Mouse (Mus musculus) forebrain, embryonic 15.5 days (tissue): ENCODE data around the gene Pdrg1. TPM values are rescaled to one million over a fixed set of nuclear protein-coding genes. Genes with fewer than 3 reads are reported as not detected.

Experiments
- ATAC-seq: fragments of 200-750 bp; cut with Nextera tagmentation; replicated peaks from 2 replicates; pipeline ENCODE4 v1.8.0; 2017; ENCODE audit warnings: mild to moderate bottlenecking, moderate TSS enrichment, moderate library complexity
- H3K27ac ChIP-seq: fragments of 300-500 bp; sonication (generic); replicated peaks from 2 replicates; pipeline ENCODE4 v1.5.1; 2015; ENCODE audit warnings: mild to moderate bottlenecking, inconsistent platforms
- H3K27me3 ChIP-seq: fragments of 300-500 bp; sonication (generic); 2 replicates; pipeline ENCODE4 v1.6.1; 2015; ENCODE audit warnings: inconsistent platforms
- H3K36me3 ChIP-seq: fragments of 300-500 bp; sonication (generic); 2 replicates; pipeline ENCODE4 v1.6.1; 2015; ENCODE audit warnings: mild to moderate bottlenecking, inconsistent platforms
- H3K4me1 ChIP-seq: fragments of 300-500 bp; sonication (generic); 2 replicates; pipeline ENCODE4 v1.6.1; 2015; ENCODE audit warnings: inconsistent platforms
- H3K4me2 ChIP-seq: fragments of 300-500 bp; sonication (generic); replicated peaks from 2 replicates; pipeline ENCODE4 v1.6.1; 2015; ENCODE audit warnings: mild to moderate bottlenecking, inconsistent platforms
- H3K4me3 ChIP-seq: fragments of 300-500 bp; sonication (generic); 2 replicates; pipeline ENCODE4 v1.5.1; 2015; ENCODE audit warnings: mild to moderate bottlenecking, inconsistent platforms
- H3K9ac ChIP-seq: fragments of 300-500 bp; sonication (generic); replicated peaks from 2 replicates; pipeline ENCODE4 v1.6.1; 2015; ENCODE audit warnings: mild to moderate bottlenecking, inconsistent platforms
- H3K9me3 ChIP-seq: fragments of 300-500 bp; sonication (generic); 2 replicates; pipeline ENCODE4 v1.6.1; 2016; ENCODE audit warnings: inconsistent platforms
- WGBS: fragments of 180-500 bp; shearing (Covaris S2); methylation state at CpG from one replicate; pipeline ENCODE4 v1.1.7; 2015; ENCODE audit warnings: mixed read lengths; 5-methylcytosine and 5-hydroxymethylcytosine counted together
- polyA plus RNA-seq: library from polyadenylated mRNA; unstranded; fragments of >200 nt; fragmentation: Nextera tagmentation; extraction: Ambion mirVana; gene quantifications from 2 replicates; pipeline ENCODE4 v1.2.1, GENCODE M21; 2015

Gene Pdrg1
- polyA plus RNA-seq, result 188 and 189 TPM in 2 replicates

DNA sequence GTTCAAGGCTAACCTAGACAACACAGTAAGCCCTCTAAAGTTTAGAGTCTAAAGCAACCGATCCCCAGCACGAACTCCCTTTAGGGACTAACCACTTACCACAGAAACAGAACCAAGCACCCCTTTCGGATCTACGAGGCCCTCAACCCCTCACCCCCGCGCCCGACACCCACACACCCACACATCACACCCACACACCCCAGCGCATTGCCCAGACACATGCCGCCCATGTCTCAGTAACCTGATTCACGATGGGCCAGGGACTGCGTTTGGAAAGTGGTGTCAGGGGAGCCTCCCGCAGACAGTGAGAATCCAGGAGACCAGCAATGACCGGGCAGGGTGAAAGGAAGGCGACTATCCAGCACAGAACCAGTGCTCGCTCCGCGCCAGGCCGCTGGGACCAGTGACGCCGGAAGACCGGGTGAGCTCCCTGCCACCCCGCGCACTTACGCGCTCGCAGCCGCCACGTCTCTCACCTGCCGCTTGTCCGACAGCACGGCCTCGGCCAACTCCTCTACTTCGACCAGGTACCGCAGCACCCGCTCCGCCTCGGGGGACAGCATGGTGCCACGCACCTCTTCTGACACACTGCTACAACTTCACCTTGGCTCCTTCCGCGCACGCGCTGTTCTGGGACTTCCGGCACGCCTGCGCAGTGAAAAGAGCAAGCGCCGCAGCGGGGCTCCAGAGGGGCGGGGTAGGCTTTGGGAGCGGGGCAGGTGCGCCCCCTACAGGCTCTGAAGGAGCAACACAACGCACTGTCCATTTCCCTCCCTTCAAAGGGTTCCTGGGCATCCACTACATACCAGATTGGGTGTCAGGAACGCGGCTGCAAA lies at the start of gene Pdrg1:
Pdrg1 (minus strand) TSS at position 670 of the 836 bp plus-strand sequence.
- H3K36me3 ChIP-seq, result peaks cover 18% of the 10 kb centered on the region
- peak within 1 kb of the TSS; percentile 64 for H3K9ac ChIP-seq
- H3K4me3 ChIP-seq, result peak within 1 kb of the TSS; percentile 64
- ATAC-seq, result peak; percentile 96
- no peaks in the 10 kb centered on the region for H3K27me3 ChIP-seq
- no peaks in the 10 kb centered on the region for H3K9me3 ChIP-seq
- peak within 1 kb of the TSS; percentile 71 for H3K27ac ChIP-seq
- 1% methylated on average over 54 of the region's 54 CpGs for WGBS
- peak within 1 kb of the TSS; percentile 69 for H3K4me2 ChIP-seq
- H3K4me1 ChIP-seq, result peaks cover 31% of the 10 kb centered on the region

DNA sequence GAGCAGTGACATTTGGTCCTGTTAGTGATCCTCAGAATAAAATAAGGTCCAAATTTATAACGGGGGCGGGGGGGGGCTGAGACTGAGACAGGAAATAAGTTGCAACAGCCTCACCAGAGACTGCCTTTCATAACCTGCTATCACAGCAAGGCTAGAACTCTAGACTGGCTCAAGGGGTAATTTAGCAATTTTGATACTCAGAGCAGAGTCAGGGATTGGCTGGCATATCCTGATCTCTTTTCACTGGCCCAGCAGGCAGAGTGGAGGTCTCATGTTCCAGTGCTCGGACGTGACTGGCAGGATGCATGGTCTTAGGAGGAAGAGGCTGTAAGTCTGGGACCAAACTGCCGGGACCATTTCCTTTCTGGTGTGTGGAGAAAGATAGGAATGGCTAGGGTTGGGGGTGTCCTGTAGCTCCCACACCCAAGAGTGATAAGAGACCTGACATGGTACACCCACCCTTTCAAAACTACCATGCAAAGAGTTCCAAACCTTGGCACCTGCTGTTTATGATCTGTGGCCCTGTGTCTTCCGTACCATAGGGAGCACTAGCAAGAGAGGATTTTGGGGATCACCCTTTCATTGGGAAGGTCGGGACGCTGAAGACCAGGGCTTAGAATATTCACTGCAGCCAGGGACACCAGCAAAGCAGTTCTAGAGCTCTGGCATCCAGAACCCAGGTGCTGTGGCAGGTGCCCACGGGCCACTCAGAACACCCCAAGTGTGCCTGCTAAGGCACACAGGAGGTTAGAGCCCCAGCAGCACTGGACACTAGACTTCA lies 49.2 kb upstream of the Pdrg1 start:
- 77% methylated on average over 9 of the region's 9 CpGs for WGBS
- Histone ChIP-seq H3K27me3 (peaks cover 12% of the 10 kb centered on the region), H3K9ac (no peak overlapping the region), H3K4me3 (no peak overlapping the region), H3K9me3 (no peaks in the 10 kb centered on the region), H3K4me1 (peaks cover 22% of the 10 kb centered on the region), H3K4me2 (no peak overlapping the region), H3K27ac (0 out of 2 replicates have a peak overlapping the region, but pooled peaks have one; percentile 57), H3K36me3 (no peaks in the 10 kb centered on the region; the same call in 1 of the 2 replicates)
- ATAC-seq, result no peak

DNA sequence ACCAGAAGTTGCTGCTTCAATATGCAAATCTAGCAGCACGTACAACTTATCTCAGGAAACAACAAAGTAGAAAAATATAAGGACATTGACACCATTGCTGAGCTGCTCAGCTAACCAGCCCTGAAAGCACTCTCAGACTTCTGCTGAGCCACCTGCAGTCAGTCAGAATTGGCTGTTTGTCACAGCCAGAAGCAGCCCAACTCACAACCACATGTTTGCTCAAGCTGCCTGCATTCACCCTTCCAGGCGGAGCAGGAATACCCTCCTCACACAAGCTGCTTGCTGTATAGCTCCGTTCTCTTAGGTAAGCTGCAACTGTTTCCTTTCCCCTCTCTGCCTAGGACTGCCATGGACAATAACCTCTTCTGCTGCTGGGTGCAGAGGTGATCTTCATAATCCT lies 48.2 kb upstream of the Pdrg1 start:
- no peak overlapping the region for H3K9ac ChIP-seq
- no peak overlapping the region for H3K4me3 ChIP-seq
- H3K36me3 ChIP-seq, result no peaks in the 10 kb centered on the region; the same call in 1 of the 2 replicates

DNA sequence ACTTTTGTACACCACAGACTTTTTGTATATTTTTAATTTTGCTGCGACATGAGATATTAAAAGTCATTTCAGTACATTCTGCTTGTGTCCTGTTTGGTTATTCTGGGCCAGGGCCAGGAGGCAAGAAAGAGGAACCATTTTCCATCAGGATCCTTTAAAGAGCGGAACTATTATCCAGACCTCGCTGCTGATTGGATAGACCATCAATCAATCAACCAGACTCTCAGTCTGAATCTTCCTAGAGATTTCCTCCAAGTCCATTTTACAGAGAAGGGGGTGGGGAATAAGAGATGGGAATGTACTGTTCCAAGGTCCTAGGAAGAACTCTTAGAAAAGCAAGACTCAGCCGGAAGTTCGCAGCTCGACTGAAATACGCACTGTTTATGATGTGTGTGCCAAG lies 45.0 kb upstream of the Pdrg1 start:
- Histone ChIP-seq H3K27me3 (no peaks in the 10 kb centered on the region), H3K27ac (no peak overlapping the region), H3K36me3 (no peaks in the 10 kb centered on the region; the same call in 1 of the 2 replicates), H3K4me3 (no peak overlapping the region), H3K4me1 (peaks cover 9% of the 10 kb centered on the region), H3K4me2 (no peak overlapping the region), H3K9ac (no peak overlapping the region), H3K9me3 (no peaks in the 10 kb centered on the region)
- WGBS, result 88% methylated on average over 7 of the region's 7 CpGs
- ATAC-seq, result no peak

More for the DNA sequence above, 48.2 kb upstream of the Pdrg1 start:
- H3K4me1 ChIP-seq, result peaks cover 17% of the 10 kb centered on the region
- WGBS, result 43% methylated on average over 3 of the region's 3 CpGs
- H3K9me3 ChIP-seq, result no peaks in the 10 kb centered on the region
- H3K27ac ChIP-seq, result peak overlapping the region; percentile 57
- H3K27me3 ChIP-seq, result peaks cover 9% of the 10 kb centered on the region
- 0 out of 2 replicates have a peak, but pooled peaks have one; percentile 29 for ATAC-seq
- no peak overlapping the region for H3K4me2 ChIP-seq

DNA sequence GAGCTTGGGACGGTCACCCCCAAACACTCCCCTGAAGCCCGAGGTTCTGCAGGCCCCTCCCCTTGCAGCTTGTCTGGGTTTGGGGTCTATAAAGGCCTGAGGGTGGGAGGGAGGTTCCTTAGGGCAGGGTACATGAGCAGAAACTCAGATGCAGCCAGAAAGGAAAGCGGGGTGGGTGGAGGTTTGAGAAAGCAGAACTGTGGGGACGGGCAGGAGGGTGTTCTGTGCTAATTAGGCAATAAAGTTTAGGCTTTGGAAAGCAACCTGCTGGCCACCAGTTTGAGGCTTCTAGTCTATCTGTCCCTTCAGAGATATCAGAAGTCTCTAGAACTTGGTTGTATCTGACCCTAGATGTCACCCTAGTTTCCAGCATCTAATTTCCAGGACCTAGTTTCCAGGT lies 43.1 kb upstream of the Pdrg1 start:
- Histone ChIP-seq H3K4me1 (no peaks in the 10 kb centered on the region; the same call in 1 of the 2 replicates), H3K9me3 (no peaks in the 10 kb centered on the region), H3K27ac (no peak overlapping the region), H3K9ac (no peak overlapping the region), H3K27me3 (0 out of 2 replicates have a peak, but pooled peaks cover under 1% of the 10 kb centered on the region), H3K4me3 (no peak overlapping the region), H3K4me2 (no peak overlapping the region), H3K36me3 (peaks cover 6% of the 10 kb centered on the region; the same call in 1 of the 2 replicates)
- WGBS, result 72% methylated on average over 4 of the region's 4 CpGs
- no peak for ATAC-seq

DNA sequence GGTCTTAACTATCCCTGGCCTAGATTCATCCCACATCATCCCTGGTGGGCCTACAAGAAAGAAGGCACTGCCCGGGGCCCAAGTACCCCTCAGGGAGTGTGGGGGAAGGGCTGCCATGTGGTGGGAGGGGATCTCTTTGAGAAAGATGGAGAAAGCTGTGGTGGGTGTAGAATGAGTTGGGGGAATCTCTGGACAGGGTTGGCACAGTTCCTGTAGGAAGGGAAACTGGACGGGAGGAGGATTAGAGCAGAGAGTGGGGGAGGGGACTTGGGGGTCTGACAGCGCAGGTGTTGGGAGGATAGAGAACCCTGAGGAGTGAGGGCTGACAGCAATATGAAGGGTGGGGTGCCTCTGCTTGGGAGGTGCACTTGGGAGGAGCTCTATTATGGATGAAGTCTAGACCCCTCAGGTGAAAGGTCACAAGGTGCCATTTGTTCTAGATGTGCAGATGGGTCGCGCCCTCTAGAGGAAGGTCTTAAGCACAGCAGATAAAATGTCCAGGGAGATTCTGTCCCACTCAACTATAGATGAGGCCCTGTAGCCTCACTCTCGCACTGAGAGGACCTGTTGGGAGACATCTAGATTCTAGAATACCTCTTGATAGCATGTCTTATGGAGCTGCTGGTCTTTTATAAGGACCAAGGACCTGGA lies 40.2 kb upstream of the Pdrg1 start:
- ATAC-seq, result no peak
- no peak overlapping the region for H3K9ac ChIP-seq
- no peaks in the 10 kb centered on the region for H3K9me3 ChIP-seq
- 60% methylated on average over 6 of the region's 6 CpGs for WGBS
- H3K4me2 ChIP-seq, result no peak overlapping the region
- no peak overlapping the region for H3K27ac ChIP-seq
- peaks cover 6% of the 10 kb centered on the region; the same call in 1 of the 2 replicates for H3K36me3 ChIP-seq
- H3K4me3 ChIP-seq, result no peak overlapping the region
- H3K4me1 ChIP-seq, result peaks cover 4% of the 10 kb centered on the region; the same call in 1 of the 2 replicates
- H3K27me3 ChIP-seq, result peaks cover 15% of the 10 kb centered on the region; the same call in 1 of the 2 replicates

DNA sequence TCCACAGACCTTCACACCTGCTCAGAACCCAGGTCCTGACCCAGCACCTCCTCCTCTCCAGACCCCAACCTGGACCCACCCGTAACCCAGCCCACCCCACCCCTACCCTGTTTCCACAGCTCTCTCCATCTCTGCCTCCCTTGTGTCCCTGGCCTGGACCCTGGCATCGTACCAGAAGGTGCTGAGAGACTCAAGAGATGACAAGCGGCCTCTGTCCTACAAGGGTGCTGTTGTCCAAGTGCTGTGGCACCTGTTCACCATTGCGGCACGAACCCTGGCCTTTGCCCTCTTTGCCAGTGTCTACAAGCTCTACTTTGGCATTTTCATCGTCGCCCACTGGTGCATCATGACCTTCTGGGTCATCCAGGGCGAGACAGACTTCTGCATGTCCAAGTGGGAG lies 38.7 kb upstream of the Pdrg1 start:
- Histone ChIP-seq H3K36me3 (peaks cover 6% of the 10 kb centered on the region; the same call in 1 of the 2 replicates), H3K4me2 (no peak overlapping the region), H3K9me3 (no peaks in the 10 kb centered on the region), H3K9ac (no peak overlapping the region), H3K27me3 (peaks cover 15% of the 10 kb centered on the region; the same call in 1 of the 2 replicates), H3K4me1 (peaks cover 19% of the 10 kb centered on the region), H3K27ac (no peak overlapping the region), H3K4me3 (no peak overlapping the region)
- ATAC-seq, result no peak
- 91% methylated on average over 8 of the region's 8 CpGs for WGBS

DNA sequence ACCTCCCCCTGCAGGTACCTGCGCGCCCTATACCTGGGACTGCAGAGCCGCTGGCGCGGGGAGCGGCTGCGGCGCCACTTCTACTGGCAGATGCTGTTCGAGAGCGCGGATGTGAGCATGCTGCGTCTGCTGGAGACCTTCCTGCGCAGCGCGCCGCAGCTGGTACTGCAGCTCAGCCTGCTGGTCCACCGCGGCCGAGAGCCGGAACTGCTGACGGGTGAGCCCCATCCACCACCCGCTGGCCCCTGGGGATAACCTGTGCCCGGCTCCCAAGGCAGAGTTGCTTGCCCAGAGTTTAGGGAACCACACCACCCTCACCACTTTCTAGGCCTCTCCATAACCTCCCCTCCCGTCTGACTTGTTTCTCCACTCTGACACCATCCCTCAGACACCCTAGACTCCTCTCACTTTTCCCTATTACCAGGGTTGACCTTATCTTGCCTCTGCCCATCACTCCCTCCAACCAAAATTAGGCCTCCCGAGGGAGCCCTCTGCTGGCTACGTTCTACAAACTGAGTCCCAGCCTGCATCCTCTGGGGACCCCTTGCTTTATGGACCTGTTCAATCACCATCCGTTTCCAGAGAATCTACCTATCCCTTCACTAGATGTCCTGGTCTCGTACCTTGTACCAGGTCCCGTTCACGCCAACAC lies 37.6 kb upstream of the Pdrg1 start:
- H3K27ac ChIP-seq, result no peak overlapping the region
- no peaks in the 10 kb centered on the region for H3K9me3 ChIP-seq
- no peak overlapping the region for H3K4me3 ChIP-seq
- H3K27me3 ChIP-seq, result peaks cover 15% of the 10 kb centered on the region; the same call in 1 of the 2 replicates
- no peak overlapping the region for H3K9ac ChIP-seq
- H3K36me3 ChIP-seq, result peaks cover 6% of the 10 kb centered on the region; the same call in 1 of the 2 replicates
- no peak overlapping the region for H3K4me2 ChIP-seq
- WGBS, result 9% methylated on average over 30 of the region's 30 CpGs
- ATAC-seq, result no peak
- H3K4me1 ChIP-seq, result peaks cover 29% of the 10 kb centered on the region

DNA sequence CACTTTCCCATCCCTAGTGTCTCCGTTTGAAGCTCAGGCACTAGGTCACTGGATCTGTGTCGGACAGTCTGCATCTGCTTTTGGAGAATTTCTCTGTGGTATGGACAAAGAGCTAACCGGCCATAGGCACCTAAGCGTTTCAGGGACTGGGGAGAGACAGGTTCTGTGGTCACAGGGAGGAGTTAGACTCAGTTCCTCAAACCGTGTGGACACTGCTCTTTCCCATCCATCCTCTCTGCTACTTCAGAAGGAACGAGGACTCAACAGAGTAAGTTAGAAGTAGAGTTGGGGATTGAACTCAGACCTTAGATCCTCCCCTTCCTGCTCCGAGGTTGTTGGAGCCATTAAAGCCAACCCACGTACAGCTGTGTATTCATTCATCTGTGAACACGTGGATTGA lies 36.3 kb upstream of the Pdrg1 start:
- no peak overlapping the region for H3K27ac ChIP-seq
- no peak overlapping the region for H3K4me3 ChIP-seq
- peaks cover 35% of the 10 kb centered on the region for H3K4me1 ChIP-seq
- H3K36me3 ChIP-seq, result peaks cover 6% of the 10 kb centered on the region; the same call in 1 of the 2 replicates
- H3K9me3 ChIP-seq, result no peaks in the 10 kb centered on the region
- H3K9ac ChIP-seq, result no peak overlapping the region
- no peak for ATAC-seq
- WGBS, result 80% methylated on average over 9 of the region's 9 CpGs
- H3K4me2 ChIP-seq, result no peak overlapping the region
- peaks cover 15% of the 10 kb centered on the region; the same call in 1 of the 2 replicates for H3K27me3 ChIP-seq

DNA sequence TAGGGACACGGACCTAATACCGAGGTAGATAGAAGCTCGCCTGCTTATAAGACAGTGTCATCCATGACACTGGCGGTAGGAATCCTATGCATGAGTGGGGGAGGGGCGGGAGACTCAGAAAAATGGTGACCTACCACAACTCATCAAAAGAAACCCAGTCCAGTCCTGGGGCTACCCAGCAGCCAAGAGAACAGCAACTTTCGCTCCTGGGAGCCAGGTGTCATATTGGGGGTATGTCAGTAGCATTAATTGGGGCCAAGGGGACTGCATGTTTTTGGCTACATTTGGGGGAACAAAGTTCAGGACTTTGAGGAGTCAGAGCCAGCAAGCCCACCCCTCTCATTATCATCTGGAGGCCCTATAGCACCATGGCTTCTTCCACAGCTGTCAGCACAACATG lies 35.9 kb upstream of the Pdrg1 start:
- H3K9ac ChIP-seq, result no peak overlapping the region
- H3K4me3 ChIP-seq, result no peak overlapping the region
- H3K9me3 ChIP-seq, result no peaks in the 10 kb centered on the region
- no peak overlapping the region for H3K27ac ChIP-seq
- ATAC-seq, result no peak
- H3K36me3 ChIP-seq, result peaks cover 6% of the 10 kb centered on the region; the same call in 1 of the 2 replicates
- peaks cover 40% of the 10 kb centered on the region for H3K4me1 ChIP-seq
- no peak overlapping the region for H3K4me2 ChIP-seq
- WGBS, result 86% methylated on average over 6 of the region's 6 CpGs
- H3K27me3 ChIP-seq, result peaks cover 15% of the 10 kb centered on the region; the same call in 1 of the 2 replicates

DNA sequence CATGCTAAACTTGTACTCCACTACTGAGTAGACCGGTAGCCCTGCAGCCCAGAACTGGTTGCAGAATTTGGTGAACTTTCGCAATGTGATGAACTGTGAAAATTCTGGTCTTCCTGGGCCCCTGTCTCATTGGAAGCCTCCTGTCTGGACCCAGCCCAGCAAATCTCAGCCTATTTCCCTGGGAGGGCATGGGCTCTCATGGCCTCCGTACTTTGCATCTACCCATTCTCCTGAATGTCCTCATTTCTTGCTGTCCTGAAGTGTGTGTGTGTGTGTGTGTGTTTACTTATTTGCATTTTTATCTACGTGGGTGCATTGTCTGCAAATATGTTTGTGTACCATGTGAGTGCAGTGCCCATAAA lies 34.8 kb upstream of the Pdrg1 start:
- WGBS, result 69% methylated on average over 4 of the region's 4 CpGs
- Histone ChIP-seq H3K9ac (no peak overlapping the region), H3K9me3 (no peaks in the 10 kb centered on the region), H3K36me3 (peaks cover 6% of the 10 kb centered on the region; the same call in 1 of the 2 replicates), H3K27ac (peak overlapping the region; percentile 93), H3K4me1 (peaks cover 49% of the 10 kb centered on the region), H3K4me3 (no peak overlapping the region), H3K27me3 (peaks cover 15% of the 10 kb centered on the region; the same call in 1 of the 2 replicates), H3K4me2 (no peak overlapping the region)
- no peak for ATAC-seq
